Mouse (Mus musculus): Measurements from ENCODE around the gene Mboat2.

- TF ChIP-seq EP300 (IDR thresholded peaks at IDR 0.05) (no peak), CTCF (IDR thresholded peaks at IDR 0.05) (no peak)
Measured at GRCm38 (mm10) chr12:24963393-24964022, 132.8 kb downstream of the Mboat2 start.

Measured in lung, postnatal 0 days (tissue).